Mouse (Mus musculus): ENCODE measurements around the gene Wls.
A peak's percentile ranks its signal among the peaks of the same experiment; 100 is the strongest.

The Wls gene

GRCm38 (mm10) chr3:159839481-159839880 is at the start of gene Wls:
Gene Wls (plus strand): TSS chr3:159839672.
- peak; percentile 85 for DNase-seq (ENCODE audit: extremely low spot score)

GRCm38 (mm10) chr3:159789781-159790180 is 49.7 kb upstream of the Wls start:
- DNase-seq (ENCODE audit: extremely low spot score): peak; percentile 25

- no peak for DNase-seq (ENCODE audit: extremely low spot score)
Observed at GRCm38 (mm10) chr3:159831535-159831934, 7.9 kb upstream of the Wls start.

- DNase-seq (ENCODE audit: extremely low spot score): peak; percentile 81
Observed at GRCm38 (mm10) chr3:159840002-159840816, 737 bp downstream of the Wls start.

GRCm38 (mm10) chr3:159840817-159841390 is 1.4 kb downstream of the Wls start:
- peak; percentile 55 for DNase-seq (ENCODE audit: extremely low spot score)

GRCm38 (mm10) chr3:159841458-159841857 is 2.0 kb downstream of the Wls start:
- DNase-seq (ENCODE audit: extremely low spot score): peak; percentile 29

- no peak for DNase-seq (ENCODE audit: extremely low spot score)
Observed at GRCm38 (mm10) chr3:159843135-159843534, 3.7 kb downstream of the Wls start.

- peak; percentile 20 for DNase-seq (ENCODE audit: extremely low spot score)
Observed at GRCm38 (mm10) chr3:159847410-159848016, 8.0 kb downstream of the Wls start.

- DNase-seq (ENCODE audit: extremely low spot score): no peak
Observed at GRCm38 (mm10) chr3:159848156-159848555, 8.7 kb downstream of the Wls start.

- peak; percentile 15 for DNase-seq (ENCODE audit: extremely low spot score)
Observed at GRCm38 (mm10) chr3:159851476-159851875, 12.0 kb downstream of the Wls start.

- DNase-seq (ENCODE audit: extremely low spot score): peak; percentile 44
Observed at GRCm38 (mm10) chr3:159851980-159852379, 12.5 kb downstream of the Wls start.

GRCm38 (mm10) chr3:159857112-159857511 is 17.6 kb downstream of the Wls start:
- no peak for DNase-seq (ENCODE audit: extremely low spot score)

- no peak for DNase-seq (ENCODE audit: extremely low spot score)
Observed at GRCm38 (mm10) chr3:159865691-159866090, 26.2 kb downstream of the Wls start.

GRCm38 (mm10) chr3:159878983-159879382 is 39.5 kb downstream of the Wls start:
- no peak for DNase-seq (ENCODE audit: extremely low spot score)

GRCm38 (mm10) chr3:159883325-159883724 is 43.9 kb downstream of the Wls start:
- no peak for DNase-seq (ENCODE audit: extremely low spot score)

- DNase-seq (ENCODE audit: extremely low spot score): no peak
Observed at GRCm38 (mm10) chr3:159884802-159885201, 45.3 kb downstream of the Wls start.

GRCm38 (mm10) chr3:159885271-159885670 is 45.8 kb downstream of the Wls start:
- peak; percentile 34 for DNase-seq (ENCODE audit: extremely low spot score)

GRCm38 (mm10) chr3:159885781-159886400 is 46.4 kb downstream of the Wls start:
- peak; percentile 19 for DNase-seq (ENCODE audit: extremely low spot score)

GRCm38 (mm10) chr3:159890176-159891056 is 50.9 kb downstream of the Wls start:
- DNase-seq (ENCODE audit: extremely low spot score): no peak

- no peak for DNase-seq (ENCODE audit: extremely low spot score)
Observed at GRCm38 (mm10) chr3:159891057-159891752, 51.7 kb downstream of the Wls start.

GRCm38 (mm10) chr3:159907329-159907728 is 67.9 kb downstream of the Wls start:
- no peak for DNase-seq (ENCODE audit: extremely low spot score)
